Mouse (Mus musculus) thymus, adult 2 months (tissue): ENCODE data around the gene Cenpb.

ENCODE experiments used
- CTCF ChIP-seq: fragments of 200-500 bp; IDR thresholded peaks from 2 replicates; pipeline ENCODE4 v1.5.1; 2012; ENCODE audit warnings: mild to moderate bottlenecking, control low read depth, low read length, moderate library complexity, borderline replicate concordance; ENCODE audit not compliant: control insufficient read depth, poor library complexity, insufficient read depth; ENCODE audit errors: extremely low read depth
- POLR2A ChIP-seq: fragments of 200-500 bp; IDR thresholded peaks from 2 replicates; pipeline ENCODE4 v1.6.1; 2012; ENCODE audit warnings: mild to moderate bottlenecking, low read length, control low read depth, moderate library complexity; ENCODE audit not compliant: control insufficient read depth, poor library complexity, insufficient read depth; ENCODE audit errors: extremely low read depth

DNA sequence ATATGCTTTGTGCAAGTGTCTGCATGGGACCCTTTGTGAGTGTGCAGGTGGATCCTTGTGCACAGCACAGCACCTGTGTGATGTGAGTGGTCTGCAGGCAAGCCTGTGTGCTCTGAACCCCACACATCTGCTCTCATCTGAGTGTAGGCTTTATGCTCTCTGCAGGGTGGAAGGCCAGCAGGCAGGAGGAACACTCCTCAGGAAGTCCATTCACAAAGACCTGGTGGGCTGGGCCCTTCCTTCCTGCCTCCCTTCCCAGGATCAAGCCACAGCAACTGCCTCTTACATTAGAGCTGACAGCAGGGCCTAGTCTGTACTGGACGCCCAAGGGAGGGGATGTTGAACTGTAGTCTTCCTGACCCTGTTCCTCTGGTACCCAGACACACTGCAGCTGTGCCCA, 45.5 kb downstream of the Cenpb start:
- TF ChIP-seq POLR2A (no peak), CTCF (no peak)
